Mouse (Mus musculus) spleen, postnatal 4 days (tissue): ENCODE data around the gene Olah.

Experiments
- DNase-seq, 2 experiments: peaks; one replicate each; pipeline ENCODE4 v3.0.0; 2022; ENCODE audit warnings: low spot score in 2 of 2

The Olah gene

DNA sequence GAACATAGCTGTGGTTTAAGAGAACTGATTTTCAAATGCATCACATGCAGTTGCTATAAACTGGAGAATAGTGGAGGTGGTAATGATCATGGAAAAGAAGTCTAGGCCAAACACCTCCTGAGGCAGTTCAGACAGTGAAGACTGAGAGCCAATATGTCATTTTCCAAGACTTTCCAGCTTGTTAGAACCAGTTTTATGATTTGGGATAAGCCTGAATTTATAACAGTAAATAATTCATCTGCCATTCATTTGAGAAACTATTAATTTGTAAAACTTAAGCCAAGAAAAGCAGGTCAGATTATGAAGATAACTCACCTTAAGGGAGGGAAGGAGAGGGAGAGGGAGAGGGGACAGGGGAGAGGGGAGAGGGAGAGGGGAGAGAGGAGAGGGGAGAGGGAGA is 43.9 kb downstream of the Olah start:
- DNase-seq: no peak

DNA sequence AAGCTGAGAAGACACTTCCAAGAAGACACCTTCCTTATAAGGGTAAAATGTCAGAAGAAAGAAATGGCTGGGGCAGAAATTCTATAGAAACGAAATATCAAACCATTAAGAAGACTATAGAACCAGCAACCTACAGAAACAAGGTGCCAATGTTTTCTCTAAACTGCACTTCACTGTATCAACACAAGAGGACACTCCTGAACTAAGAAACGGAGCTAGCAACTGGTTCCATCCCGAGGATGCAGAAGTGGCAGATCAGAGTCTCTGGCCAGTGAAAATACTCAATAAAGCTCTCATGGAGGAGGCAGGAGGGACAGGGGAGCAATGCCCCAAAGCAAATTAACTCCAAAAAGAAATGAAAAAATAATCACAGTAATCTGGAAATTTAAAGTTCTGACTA is 48.1 kb downstream of the Olah start:
- DNase-seq: no peak

DNA sequence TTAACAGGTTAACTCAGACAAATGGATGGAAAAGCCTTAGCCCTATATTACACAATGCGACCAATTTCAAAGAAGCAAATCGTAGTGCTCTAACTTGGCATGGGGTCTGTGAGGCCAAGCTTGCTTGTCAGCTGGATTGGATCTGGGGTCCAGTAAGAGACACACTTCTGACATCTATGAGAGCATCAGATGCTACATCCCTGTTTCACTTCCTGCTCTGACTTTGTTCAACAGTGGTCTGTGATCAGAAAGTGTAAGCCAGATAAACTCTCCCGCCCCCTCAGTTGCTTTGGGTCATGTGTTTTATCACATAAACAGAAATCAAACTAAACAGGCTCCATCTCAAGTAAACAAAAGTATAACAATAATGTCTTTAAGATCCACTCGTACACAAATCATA is 48.6 kb downstream of the Olah start:
- no peak for DNase-seq

DNA sequence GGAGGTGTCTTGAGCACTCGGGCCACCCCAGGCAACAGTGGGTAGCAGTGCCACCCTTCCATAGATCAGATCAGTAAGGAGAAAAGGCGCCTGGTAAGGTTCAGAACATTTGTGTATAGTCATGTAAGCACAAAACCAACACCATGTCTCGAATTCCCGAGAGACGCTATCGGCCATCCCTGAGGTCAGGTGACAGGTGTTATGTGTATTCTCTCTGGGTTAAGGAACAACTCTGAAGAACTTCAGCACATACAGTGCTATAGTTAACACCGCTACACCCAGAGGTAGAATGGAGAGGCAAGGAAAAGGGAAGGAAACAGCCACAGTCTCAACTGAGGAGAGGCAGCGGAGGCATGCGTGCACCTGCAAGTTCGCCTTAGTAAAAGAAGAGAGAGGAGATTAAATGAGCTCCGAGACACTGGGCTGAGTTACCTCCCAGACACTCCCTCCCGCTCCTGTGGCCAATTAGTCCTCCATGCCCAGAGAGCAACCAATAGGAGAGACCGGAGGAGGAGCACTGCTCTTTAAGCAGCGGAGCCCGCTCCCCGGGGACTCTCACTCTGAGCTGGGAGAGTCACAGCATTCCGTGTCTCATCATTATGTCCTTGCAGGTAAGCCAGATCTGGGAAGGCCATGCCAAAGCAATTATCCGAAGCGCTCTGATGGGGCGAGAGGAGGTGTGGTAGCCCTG is 61.3 kb downstream of the Olah start, which contains the start of gene Acbd7:
Gene Acbd7 (plus strand): TSS at position 558 of the 691 bp plus-strand sequence.
- peak; percentile 59 to 79 for DNase-seq

DNA sequence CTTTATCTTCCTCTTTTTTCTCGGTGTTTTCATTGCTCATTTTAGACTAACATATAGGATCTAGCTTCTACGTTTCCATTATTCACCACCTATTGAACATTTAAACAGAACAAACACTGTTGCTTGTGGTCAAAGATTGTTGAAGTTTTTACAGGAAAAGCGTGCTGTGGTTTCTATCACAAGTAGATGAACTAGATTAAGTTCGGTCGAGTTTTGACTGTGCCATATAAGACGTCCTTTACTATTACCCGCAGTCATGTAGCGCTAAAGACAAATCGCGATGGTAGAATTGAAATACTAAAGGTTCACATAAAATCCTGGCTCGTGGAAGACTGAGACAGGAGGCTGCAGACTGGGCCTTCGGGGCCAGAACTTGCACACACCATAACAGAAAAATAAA is 63.2 kb downstream of the Olah start:
- no peak for DNase-seq

DNA sequence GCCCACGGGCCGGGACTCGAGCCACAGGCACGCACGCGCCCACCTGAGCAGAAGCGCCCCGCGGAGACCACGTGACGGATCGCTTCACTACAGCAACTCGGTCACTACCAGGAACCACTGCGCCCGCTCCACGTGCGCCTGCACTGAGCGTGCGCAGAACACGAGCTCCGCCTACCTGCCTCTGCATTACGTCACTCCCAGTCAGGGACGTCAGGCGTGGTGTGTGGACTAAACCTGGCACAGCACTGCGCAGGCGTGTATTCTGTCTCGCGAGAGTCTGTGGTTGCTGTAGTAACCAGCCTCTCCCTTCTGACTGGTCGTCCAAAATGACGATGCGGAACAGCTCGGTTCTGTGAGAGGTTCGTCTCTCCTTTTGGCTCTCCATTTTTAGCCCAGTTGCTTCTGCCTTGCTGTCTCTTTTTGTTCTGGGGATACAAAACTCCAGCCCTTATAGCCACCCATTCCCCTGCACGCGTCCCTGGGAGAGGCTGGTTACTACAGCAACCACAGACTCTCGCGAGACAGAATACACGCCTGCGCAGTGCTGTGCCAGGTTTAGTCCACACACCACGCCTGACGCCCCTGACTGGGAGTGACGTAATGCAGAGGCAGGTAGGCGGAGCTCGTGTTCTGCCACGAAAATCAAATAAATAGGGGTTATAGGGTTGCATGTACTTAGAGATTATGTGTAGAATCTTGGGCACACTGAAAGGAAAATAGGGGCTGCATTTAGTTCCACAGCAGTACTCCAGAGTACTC is 64.3 kb downstream of the Olah start, which contains the start of gene Rpp38:
Gene Rpp38 (minus strand): TSS at position 160 of the 759 bp plus-strand sequence.
- DNase-seq: peak; percentile 95

DNA sequence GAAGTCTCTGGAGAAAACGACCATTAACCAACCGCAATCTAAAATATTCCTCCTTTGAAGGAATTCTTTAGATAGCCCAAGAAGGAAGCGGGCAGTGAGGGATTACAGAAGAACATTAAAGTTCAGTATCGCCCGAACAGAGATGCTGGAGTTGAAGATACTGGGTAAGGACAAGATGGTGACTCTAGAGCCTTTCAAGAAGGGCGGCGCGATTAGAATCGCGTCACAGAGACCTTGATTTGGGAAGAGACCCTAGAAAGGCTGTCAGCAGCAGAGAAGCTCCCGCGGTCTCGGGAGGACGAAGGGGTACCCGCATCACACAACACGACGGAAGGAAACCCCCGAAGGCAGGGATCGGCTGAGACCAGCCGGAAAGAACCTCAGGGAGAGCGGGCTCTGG is 65.0 kb downstream of the Olah start:
- DNase-seq: no peak

DNA sequence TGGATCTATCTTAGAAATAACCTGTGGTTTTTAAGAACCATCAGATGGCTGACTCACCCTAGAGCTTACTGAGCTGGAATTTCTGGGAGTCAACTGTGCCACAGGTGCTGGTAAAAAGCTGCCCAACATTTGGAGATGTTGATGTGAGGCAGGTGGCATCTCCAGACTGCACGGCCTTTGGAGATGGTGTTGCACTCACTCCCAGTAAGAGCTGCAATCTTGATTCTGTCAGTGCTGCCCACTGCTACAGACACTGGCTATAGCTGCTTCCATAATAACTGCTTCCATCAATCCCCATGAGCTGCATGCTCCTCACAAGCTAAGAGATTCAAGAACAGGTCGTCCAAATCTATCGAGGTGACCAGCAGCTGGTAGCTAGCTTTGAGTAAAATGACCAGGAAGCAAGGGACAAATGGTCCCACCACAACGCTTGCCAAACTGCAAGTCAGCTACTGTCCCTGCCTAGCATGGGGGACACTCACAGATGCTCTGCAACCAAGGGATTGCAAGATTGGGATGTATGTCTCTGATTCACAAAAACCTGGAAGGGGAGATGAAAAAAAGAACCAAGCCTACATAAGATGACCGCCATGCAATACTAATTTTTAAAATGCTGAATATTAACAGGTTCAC is 65.8 kb downstream of the Olah start:
- DNase-seq: no peak

DNA sequence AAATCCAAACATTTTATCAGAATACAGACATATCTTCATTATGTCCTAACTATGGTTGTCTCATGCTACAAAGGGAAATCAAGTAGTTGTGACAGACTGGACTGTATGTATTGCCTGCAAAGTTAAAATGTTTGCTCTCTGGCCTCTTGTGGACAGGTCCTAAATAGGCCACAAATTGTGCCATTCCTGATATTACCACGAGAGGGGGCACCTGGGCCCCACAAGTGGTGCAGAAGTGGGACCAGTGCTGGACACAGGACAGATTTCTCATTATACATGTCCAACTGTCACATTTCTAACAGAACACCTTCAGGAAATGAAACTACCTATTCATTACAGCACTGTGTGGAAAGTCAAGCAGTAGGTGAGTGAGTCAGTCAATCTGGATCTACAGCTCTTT is 69.7 kb downstream of the Olah start:
- DNase-seq: peak; percentile 60 to 79

DNA sequence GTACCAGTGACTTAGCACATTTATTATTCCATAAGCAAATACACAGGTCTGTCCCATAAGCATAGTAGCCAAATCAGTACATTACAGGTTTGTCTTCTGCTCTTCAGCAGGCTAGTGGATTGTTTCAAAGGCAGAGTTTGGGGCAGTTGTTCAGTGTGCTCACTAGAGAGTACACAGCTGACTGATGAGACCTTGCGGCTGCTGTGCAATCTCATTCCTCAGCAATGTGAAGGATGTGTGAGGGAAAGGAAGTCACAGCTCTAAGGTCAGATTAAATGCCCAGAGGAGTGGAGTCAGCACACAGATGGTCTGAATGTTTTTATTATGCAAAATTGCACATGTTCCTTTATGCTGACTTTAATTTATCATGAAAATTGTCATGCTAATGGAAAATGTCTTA is 70.5 kb downstream of the Olah start:
- no peak for DNase-seq

DNA sequence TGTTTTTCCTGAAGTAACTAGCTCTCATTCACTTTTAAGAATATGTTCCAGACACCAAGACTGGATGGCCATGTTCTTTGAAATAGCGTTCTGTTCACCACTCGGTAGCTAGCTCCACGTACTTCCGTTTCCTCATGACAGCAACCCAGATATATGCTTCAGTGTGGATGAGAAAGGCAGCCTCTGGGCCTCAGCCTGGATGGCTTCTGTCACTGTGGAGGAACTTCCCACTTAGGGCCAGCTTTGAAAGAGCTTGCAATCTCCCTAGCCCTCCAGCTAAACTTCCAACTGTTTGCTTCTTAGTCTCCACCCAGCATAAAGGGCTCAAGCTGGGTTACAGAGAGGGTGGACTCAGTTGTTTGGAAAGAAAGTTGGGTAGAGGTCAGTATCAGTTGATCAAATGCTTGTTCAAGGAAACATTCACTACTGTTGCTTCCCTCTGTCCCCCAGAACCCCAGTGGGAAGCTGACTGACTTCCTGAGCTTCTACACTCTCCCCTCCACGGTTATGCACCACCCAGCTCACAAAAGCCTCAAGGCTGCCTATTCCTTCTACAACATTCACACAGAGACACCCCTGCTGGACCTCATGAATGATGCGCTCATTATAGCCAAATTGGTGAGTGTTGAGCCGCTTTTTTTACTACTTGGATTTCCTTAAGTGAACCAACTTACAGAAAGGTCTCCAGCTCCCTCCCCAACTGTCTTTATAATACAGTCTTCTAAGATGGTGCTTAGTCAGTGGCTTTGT is 72.5 kb downstream of the Olah start:
- DNase-seq: no peak

DNA sequence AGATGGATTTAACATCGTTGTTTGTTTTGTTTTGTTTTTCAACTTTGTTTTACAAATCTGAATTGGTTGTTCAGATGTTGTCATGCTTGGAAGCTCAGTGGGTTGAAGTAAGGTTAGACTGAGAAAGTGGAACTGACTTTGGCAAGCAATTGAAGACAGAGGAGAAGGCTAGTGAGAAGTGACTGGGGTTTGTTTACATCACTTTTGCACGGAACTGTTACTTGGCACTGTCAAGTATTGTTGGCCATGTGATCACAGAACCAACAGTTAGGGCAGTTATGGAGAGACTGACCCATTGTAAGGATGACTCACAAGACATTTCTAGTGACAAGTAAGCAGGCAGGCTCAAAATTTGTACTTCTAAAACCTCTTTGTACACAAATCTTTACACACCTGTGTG is 73.9 kb downstream of the Olah start:
- DNase-seq: no peak

DNA sequence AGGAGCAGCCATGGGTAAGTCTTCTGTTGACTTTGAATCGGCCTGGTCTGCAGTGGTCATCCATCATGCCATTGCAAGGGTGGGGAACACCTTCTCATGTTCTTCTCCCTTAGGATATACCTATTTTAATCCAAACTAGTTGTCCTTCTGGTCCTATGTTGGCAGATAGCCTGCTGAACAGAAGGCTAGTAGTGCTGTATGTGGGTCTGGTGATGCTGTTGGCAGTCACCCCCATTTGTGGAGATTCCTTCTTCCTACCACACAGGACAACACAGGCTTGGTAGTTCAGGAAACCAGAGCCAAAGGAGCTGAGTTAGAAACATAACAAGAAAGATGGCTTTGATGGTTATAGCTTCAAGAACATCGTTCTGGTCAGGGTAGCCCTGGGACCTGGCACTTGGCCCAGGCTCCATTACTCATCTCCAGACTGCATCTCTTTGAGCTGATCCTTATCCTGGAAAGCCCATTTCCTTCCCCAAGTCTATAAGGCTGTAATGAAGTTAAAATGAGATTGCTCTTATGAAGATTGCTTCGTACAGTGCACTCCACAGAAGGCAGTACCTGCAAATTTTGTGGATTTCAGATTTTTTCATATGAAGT is 91.5 kb downstream of the Olah start:
- no peak for DNase-seq

DNA sequence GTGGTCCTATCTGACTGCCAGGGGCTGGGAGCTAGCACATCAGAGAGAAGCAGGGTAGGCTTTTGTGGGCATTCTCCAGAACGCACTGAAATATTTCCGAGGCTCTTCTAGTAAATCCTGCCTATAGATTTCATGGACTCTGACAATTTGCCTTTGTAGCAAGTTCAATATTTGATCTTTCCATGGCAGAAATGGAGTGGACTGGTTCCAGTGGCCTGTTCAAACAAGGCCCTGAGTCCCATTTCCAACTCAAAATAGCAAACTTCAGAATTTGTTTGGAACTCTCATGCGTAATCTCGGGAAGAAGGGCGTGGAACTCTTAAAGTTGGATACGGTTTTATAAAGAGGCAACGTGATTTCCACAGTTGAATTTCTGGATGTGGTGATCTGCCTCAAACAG is 101.2 kb downstream of the Olah start:
- no peak for DNase-seq

DNA sequence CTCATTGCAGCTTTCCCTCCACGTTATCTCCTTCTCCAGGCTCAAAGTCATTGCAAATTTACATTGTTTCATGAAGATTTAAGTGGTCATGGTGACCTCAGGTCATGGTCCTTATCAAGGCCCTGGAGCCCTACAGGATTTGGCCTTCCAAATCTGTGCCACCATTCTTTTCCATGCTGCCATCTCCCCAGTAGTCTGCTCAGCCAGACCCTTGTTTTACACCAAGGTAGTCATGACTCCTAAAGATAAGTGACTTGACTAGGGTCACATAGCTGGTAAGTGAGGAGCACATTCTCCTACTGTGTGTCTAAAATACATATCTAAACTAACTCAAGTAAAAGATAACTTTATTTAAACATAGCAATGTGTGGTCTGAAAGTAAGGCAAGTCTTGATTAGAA is 104.8 kb downstream of the Olah start:
- no peak for DNase-seq
